Mouse (Mus musculus): Measurements from ENCODE around the gene Hba-a1. TPM values are rescaled to one million over a fixed set of nuclear protein-coding genes. Genes with fewer than 3 reads are reported as not detected.

The Hba-a1 gene
- polyA plus RNA-seq, 1 experiment from 2014 or later: 2,256 TPM

GRCm38 (mm10) chr11:32244064-32244463 lies 39.2 kb upstream of the Hba-a1 start:
- peaks cover 45% of the 10 kb centered on the region for H3K36me3 ChIP-seq

GRCm38 (mm10) chr11:32244617-32245016 lies 38.7 kb upstream of the Hba-a1 start:
- WGBS: 88% methylated on average over 1 of the region's 1 CpGs
- peaks cover 47% of the 10 kb centered on the region for H3K36me3 ChIP-seq
- ATAC-seq (replicated peaks): no peak
- no peak overlapping the region for H3K9ac ChIP-seq (replicated peaks)
- H3K4me2 ChIP-seq (replicated peaks): no peak overlapping the region
- H3K9me3 ChIP-seq: no peaks in the 10 kb centered on the region
- no peaks in the 10 kb centered on the region for H3K4me1 ChIP-seq
- H3K27ac ChIP-seq (replicated peaks): no peak overlapping the region
- no peaks in the 10 kb centered on the region for H3K27me3 ChIP-seq
- H3K4me3 ChIP-seq: no peak overlapping the region

More at GRCm38 (mm10) chr11:32244064-32244463, 39.2 kb upstream of the Hba-a1 start:
- H3K9me3 ChIP-seq: no peaks in the 10 kb centered on the region
- no peak overlapping the region for H3K4me2 ChIP-seq (replicated peaks)
- WGBS: 91% methylated on average over 3 of the region's 3 CpGs
- no peak overlapping the region for H3K4me3 ChIP-seq
- H3K4me1 ChIP-seq: no peaks in the 10 kb centered on the region
- ATAC-seq (replicated peaks): no peak
- H3K27me3 ChIP-seq: no peaks in the 10 kb centered on the region
- H3K9ac ChIP-seq (replicated peaks): no peak overlapping the region
- no peak overlapping the region for H3K27ac ChIP-seq (replicated peaks)

- H3K27ac ChIP-seq (replicated peaks): no peak overlapping the region
- WGBS: 95% methylated on average over 6 of the region's 6 CpGs
Measured at GRCm38 (mm10) chr11:32245614-32246013, 37.7 kb upstream of the Hba-a1 start.

GRCm38 (mm10) chr11:32247068-32247467 lies 36.2 kb upstream of the Hba-a1 start:
- Histone ChIP-seq H3K27ac (replicated peaks) (no peak overlapping the region), H3K36me3 (peaks cover 39% of the 10 kb centered on the region), H3K4me3 (no peak overlapping the region), H3K4me2 (replicated peaks) (no peak overlapping the region), H3K9me3 (no peaks in the 10 kb centered on the region), H3K9ac (replicated peaks) (no peak overlapping the region), H3K27me3 (no peaks in the 10 kb centered on the region), H3K4me1 (no peaks in the 10 kb centered on the region)
- no peak for ATAC-seq (replicated peaks)

More at GRCm38 (mm10) chr11:32245614-32246013, 37.7 kb upstream of the Hba-a1 start:
- no peak for ATAC-seq (replicated peaks)
- H3K9me3 ChIP-seq: no peaks in the 10 kb centered on the region
- H3K27me3 ChIP-seq: no peaks in the 10 kb centered on the region
- H3K4me1 ChIP-seq: no peaks in the 10 kb centered on the region
- H3K36me3 ChIP-seq: peaks cover 44% of the 10 kb centered on the region
- no peak overlapping the region for H3K4me3 ChIP-seq
- no peak overlapping the region for H3K4me2 ChIP-seq (replicated peaks)
- H3K9ac ChIP-seq (replicated peaks): no peak overlapping the region

GRCm38 (mm10) chr11:32248350-32248749 lies 35.0 kb upstream of the Hba-a1 start:
- ATAC-seq (replicated peaks): no peak
- H3K36me3 ChIP-seq: peaks cover 46% of the 10 kb centered on the region
- no peak overlapping the region for H3K27ac ChIP-seq (replicated peaks)

GRCm38 (mm10) chr11:32250880-32251763 lies 32.2 kb upstream of the Hba-a1 start:
- H3K9me3 ChIP-seq: no peaks in the 10 kb centered on the region
- no peak for ATAC-seq (replicated peaks)
- 86% methylated on average over 8 of the region's 8 CpGs for WGBS
- no peak overlapping the region for H3K4me2 ChIP-seq (replicated peaks)
- H3K4me3 ChIP-seq: no peak overlapping the region
- H3K27ac ChIP-seq (replicated peaks): no peak overlapping the region
- no peaks in the 10 kb centered on the region for H3K4me1 ChIP-seq
- no peaks in the 10 kb centered on the region for H3K27me3 ChIP-seq
- H3K36me3 ChIP-seq: peaks cover 40% of the 10 kb centered on the region
- H3K9ac ChIP-seq (replicated peaks): no peak overlapping the region

More at GRCm38 (mm10) chr11:32248350-32248749, 35.0 kb upstream of the Hba-a1 start:
- 80% methylated on average over 3 of the region's 3 CpGs for WGBS
- Histone ChIP-seq H3K4me1 (no peaks in the 10 kb centered on the region), H3K4me2 (replicated peaks) (no peak overlapping the region), H3K4me3 (no peak overlapping the region), H3K9ac (replicated peaks) (no peak overlapping the region), H3K9me3 (no peaks in the 10 kb centered on the region), H3K27me3 (no peaks in the 10 kb centered on the region)

GRCm38 (mm10) chr11:32253121-32253520 lies 30.2 kb upstream of the Hba-a1 start:
- Histone ChIP-seq H3K27me3 (no peaks in the 10 kb centered on the region), H3K4me1 (no peaks in the 10 kb centered on the region), H3K36me3 (peaks cover 25% of the 10 kb centered on the region), H3K9me3 (no peaks in the 10 kb centered on the region), H3K4me2 (replicated peaks) (no peak overlapping the region), H3K9ac (replicated peaks) (no peak overlapping the region), H3K4me3 (no peak overlapping the region), H3K27ac (replicated peaks) (no peak overlapping the region)
- WGBS: 97% methylated on average over 1 of the region's 1 CpGs
- ATAC-seq (replicated peaks): no peak

- ATAC-seq (replicated peaks): no peak
- 85% methylated on average over 1 of the region's 1 CpGs for WGBS
- no peak overlapping the region for H3K9ac ChIP-seq (replicated peaks)
- no peaks in the 10 kb centered on the region for H3K27me3 ChIP-seq
- no peaks in the 10 kb centered on the region for H3K4me1 ChIP-seq
- no peaks in the 10 kb centered on the region for H3K9me3 ChIP-seq
- no peak overlapping the region for H3K4me2 ChIP-seq (replicated peaks)
- no peak overlapping the region for H3K4me3 ChIP-seq
- peaks cover 17% of the 10 kb centered on the region for H3K36me3 ChIP-seq
- H3K27ac ChIP-seq (replicated peaks): no peak overlapping the region
Measured at GRCm38 (mm10) chr11:32256146-32256545, 27.2 kb upstream of the Hba-a1 start.

- no peak overlapping the region for H3K9ac ChIP-seq (replicated peaks)
- WGBS: 89% methylated on average over 3 of the region's 3 CpGs
- H3K4me2 ChIP-seq (replicated peaks): no peak overlapping the region
- no peak overlapping the region for H3K27ac ChIP-seq (replicated peaks)
- no peaks in the 10 kb centered on the region for H3K4me1 ChIP-seq
- no peak for ATAC-seq (replicated peaks)
- H3K36me3 ChIP-seq: peaks cover 15% of the 10 kb centered on the region
- no peak overlapping the region for H3K4me3 ChIP-seq
- H3K27me3 ChIP-seq: no peaks in the 10 kb centered on the region
- H3K9me3 ChIP-seq: no peaks in the 10 kb centered on the region
Measured at GRCm38 (mm10) chr11:32256566-32256965, 26.7 kb upstream of the Hba-a1 start.

GRCm38 (mm10) chr11:32262674-32263415 lies 20.5 kb upstream of the Hba-a1 start:
- Histone ChIP-seq H3K27ac (replicated peaks) (no peak overlapping the region), H3K4me3 (no peak overlapping the region), H3K9me3 (no peaks in the 10 kb centered on the region), H3K36me3 (no peaks in the 10 kb centered on the region), H3K4me2 (replicated peaks) (no peak overlapping the region), H3K27me3 (no peaks in the 10 kb centered on the region), H3K9ac (replicated peaks) (no peak overlapping the region), H3K4me1 (peaks cover 12% of the 10 kb centered on the region)
- 93% methylated on average over 10 of the region's 10 CpGs for WGBS
- ATAC-seq (replicated peaks): no peak

GRCm38 (mm10) chr11:32265117-32265738 lies 18.1 kb upstream of the Hba-a1 start:
- Histone ChIP-seq H3K36me3 (no peaks in the 10 kb centered on the region), H3K9ac (replicated peaks) (no peak overlapping the region), H3K27ac (replicated peaks) (no peak overlapping the region), H3K4me3 (no peak overlapping the region), H3K27me3 (no peaks in the 10 kb centered on the region), H3K4me1 (peaks cover 16% of the 10 kb centered on the region), H3K4me2 (replicated peaks) (no peak overlapping the region), H3K9me3 (no peaks in the 10 kb centered on the region)
- WGBS: 95% methylated on average over 3 of the region's 3 CpGs
- ATAC-seq (replicated peaks): no peak

GRCm38 (mm10) chr11:32266194-32266593 lies 17.1 kb upstream of the Hba-a1 start:
- no peaks in the 10 kb centered on the region for H3K9me3 ChIP-seq
- H3K4me2 ChIP-seq (replicated peaks): no peak overlapping the region
- H3K27me3 ChIP-seq: no peaks in the 10 kb centered on the region
- H3K4me1 ChIP-seq: peaks cover 16% of the 10 kb centered on the region
- no peaks in the 10 kb centered on the region for H3K36me3 ChIP-seq
- H3K9ac ChIP-seq (replicated peaks): no peak overlapping the region
- ATAC-seq (replicated peaks): no peak
- no peak overlapping the region for H3K4me3 ChIP-seq
- no peak overlapping the region for H3K27ac ChIP-seq (replicated peaks)
- 95% methylated on average over 6 of the region's 6 CpGs for WGBS
